Mouse (Mus musculus) layer of hippocampus, adult 8-10 months (tissue): ENCODE data around the gene Ros1. TPM values are rescaled to one million over a fixed set of nuclear protein-coding genes. Genes with fewer than 3 reads are reported as not detected.

Experiments used
- DNase-seq, 2 experiments: peaks; one replicate each; pipeline ENCODE4 v3.0.0; 2022; ENCODE audit warnings: low spot score in 2 of 2
- microRNA-seq, 2 experiments: library from miRNA; unstranded; fragments of <30 nt; microRNA quantifications; one replicate each; pipeline ENCODE4 v1.2.0; 2022
- total RNA-seq, 4 experiments: library from RNA; stranded (reverse); gene quantifications; 2 replicates each; pipeline ENCODE4 v1.2.4; 2022

Ros1 gene
- total RNA-seq, 4 experiments from 2014 or later: 0.05 TPM; not detected in 3

DNA sequence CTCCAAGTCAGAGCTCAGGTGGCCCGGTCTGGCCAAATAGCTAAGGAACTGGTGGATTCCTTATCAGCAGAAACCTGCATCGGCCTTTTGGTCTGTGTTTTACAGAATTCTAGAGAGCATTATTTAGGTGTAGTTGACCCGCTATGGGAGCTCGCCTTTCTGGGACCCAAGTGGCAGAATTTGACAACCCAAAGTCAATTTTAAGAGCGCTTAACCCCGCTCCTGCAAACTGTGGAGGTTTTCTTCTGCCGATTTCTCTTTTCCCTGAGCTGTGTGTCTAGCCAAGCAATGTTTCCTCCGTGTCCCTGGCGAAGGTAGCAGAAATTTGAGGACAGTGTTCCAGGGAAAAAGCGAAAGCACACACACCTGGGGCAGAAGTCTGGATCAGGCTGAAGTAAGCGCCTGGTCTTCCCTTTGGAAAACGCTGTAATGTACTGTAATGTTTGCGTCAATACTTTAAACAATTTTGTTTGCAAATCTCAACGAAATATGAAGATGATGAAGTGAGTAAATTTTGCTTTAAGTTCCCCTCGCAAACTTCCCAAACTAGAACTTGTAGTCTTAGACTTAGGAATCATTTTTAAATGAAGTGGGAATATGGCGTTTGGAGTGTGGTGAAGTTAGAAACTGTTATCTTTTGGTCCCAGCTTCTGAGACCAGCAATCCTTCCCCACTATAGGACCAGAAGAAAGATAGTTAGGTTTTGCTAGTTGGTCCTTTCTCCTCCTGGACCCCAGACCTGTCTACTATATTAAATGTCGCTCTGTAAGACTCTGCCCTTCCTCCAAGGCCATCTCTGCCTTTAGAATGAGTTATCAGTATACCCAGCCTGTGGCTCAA is 171.6 kb downstream of the Ros1 start:
- DNase-seq: no peak

DNA sequence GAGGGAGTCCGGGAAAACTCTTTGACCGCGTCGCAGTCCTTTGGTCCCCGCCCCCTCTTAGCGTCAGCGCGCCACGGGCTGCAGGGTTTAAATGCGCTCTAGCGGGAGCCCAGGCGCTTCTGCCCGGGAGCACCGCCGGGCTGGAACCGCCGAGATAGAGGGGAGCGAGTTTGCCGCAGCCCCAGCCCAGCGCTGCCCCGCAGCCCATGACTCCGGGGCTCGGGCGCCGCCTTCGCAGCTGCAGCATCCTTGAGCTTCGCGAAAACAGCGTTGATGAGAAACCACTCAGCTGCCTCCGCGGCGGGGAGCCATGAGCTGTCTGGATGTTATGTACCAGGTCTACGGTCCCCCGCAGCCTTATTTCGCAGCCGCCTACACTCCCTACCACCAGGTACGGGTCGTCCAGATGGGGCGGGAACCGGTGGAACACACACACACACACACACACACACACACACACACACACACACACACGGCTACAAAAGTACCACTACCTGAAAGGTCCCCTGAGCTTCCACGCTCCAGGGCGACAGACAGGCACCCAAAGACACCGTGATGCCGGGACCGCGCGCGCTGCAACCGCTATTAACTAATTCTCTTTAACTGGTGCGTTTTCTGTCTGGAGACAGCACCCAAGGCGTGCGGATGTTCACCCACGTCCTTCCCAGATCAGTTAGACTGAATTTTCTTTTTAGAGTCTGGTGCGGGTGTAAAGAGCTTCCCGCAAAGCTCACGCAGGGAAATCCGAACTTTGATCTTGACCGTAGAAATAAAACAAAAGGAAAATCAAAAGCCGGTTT is 172.4 kb downstream of the Ros1 start, which contains the start of gene Vgll2:
Gene Vgll2 (plus strand): TSS at position 90 of the 800 bp plus-strand sequence.
- DNase-seq: peak in 1 of 2 experiments; percentile 9

DNA sequence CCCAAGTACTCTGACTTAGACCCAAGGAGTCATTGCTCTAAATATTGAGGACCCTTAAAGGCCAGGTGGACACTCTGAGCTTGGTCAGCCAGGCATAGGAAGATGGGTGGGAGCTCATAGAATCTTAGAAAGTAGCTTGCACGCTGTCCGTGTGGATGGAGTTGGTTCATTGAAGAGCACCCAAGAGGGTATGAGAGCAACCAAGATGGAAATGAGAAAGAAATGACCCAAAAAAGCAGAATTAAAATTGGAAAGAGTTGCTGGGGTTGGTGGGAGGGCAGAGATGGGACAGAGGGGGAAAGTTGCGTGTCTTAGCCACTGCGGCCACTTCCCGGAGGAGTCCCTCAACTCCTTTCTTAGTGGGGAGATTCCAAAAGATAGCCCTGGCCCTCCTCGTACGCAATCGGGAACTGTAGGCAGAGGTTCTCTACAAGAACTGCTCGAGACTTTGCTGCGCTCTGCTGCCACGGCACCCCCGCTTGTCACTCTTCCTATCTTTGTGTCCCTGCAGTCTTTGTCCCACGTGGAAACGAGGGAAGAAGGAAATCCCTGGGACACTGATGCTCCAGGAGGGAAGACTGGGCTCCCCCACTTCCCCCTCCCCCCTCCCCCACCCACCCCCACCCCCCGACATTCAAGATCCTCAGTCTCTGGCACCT is 173.2 kb downstream of the Ros1 start:
- DNase-seq: no peak

DNA sequence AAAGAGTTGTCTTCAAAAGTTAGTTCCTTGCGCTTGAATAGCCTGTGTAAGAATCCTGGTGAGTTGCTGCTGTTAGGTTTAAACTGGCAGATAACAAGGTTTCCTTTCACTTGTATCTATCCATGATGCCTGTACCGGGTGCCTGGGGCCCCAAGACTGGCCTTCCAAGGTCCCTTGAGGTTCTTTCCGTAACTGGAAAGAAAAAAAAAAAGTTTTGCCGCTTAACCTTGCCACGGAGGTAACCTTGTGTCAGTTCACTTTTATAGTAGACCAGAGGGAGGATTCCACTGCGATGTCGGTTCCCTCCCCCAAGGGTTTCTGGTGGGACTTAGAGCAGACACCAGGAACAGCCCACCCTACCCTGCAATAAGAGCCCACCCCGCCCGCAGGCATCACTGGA is 173.8 kb downstream of the Ros1 start:
- DNase-seq: no peak

DNA sequence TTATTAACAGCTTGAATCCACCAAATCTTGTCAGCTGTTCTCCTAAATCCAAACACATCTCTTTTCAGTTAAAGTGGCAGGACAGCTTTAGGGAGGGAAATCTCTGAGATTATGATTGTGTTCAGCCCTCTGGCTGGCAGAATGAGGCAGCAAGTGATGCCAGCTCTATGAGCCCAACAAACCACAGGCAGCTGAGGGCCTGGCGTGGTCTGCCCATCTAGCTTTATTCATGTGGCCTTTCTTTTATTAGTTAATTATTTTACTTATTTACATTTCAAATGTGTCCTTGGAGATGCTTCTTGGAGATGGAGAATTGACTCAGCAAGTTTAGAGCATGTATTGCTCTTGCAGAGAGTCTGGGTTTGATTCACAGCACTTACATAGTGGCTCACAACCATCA is 176.6 kb downstream of the Ros1 start:
- DNase-seq: no peak

Small RNA genes lying within 50 kb of the gene (microRNA-seq; reads per million reads assigned to microRNA genes)
- 0 reads per million in 2 experiments for gene Gm24084

Other genes starting within 250 kb of the Ros1 start
- gene Vgll2, start 172.7 kb downstream of the Ros1 start, total RNA-seq: under 1 TPM in 2 of 4 experiments, not detected in 2; 0.20 to 0.25 TPM
- 1 to 10 TPM; 6.8 to 8.2 (median 7.7) TPM for gene Dcbld1, start 38.4 kb upstream of the Ros1 start, total RNA-seq
- gene Gm26741, start 163.5 kb upstream of the Ros1 start, total RNA-seq: not detected
- 10 to 100 TPM; 35.3 to 40.5 (median 39.4) TPM for gene Gopc, start 186.9 kb upstream of the Ros1 start, total RNA-seq
- gene Nepn, start 193.7 kb upstream of the Ros1 start, total RNA-seq: not detected
- gene Nus1, start 222.3 kb upstream of the Ros1 start, total RNA-seq: 10 to 100 TPM; 55.9 to 75.5 (median 64.1) TPM